Mouse (Mus musculus) heart, adult 2 months (tissue): ENCODE results near the gene Oaz3. TPM values are rescaled to one million over a fixed set of nuclear protein-coding genes. Genes with fewer than 3 reads are reported as not detected.

Experiments
- DNase-seq, 2 experiments: peaks; one replicate each; pipeline ENCODE4 v3.0.0; 2021
- H3K27ac ChIP-seq: fragments of 200-600 bp; 2 replicates; pipeline ENCODE4 v1.8.1; 2022
- H3K27me3 ChIP-seq: fragments of 200-500 bp; 2 replicates; pipeline ENCODE4 v1.6.1; 2012; ENCODE audit warnings: mild to moderate bottlenecking, low read length, inconsistent platforms, mixed read lengths; ENCODE audit not compliant: control insufficient read depth, insufficient read depth
- H3K36me3 ChIP-seq: fragments of 200-500 bp; 2 replicates; pipeline ENCODE4 v1.6.1; 2012; ENCODE audit warnings: low read length, inconsistent platforms; ENCODE audit not compliant: control insufficient read depth, insufficient read depth
- H3K4me1 ChIP-seq: fragments of 200-500 bp; 2 replicates; pipeline ENCODE4 v1.6.1; 2011; ENCODE audit warnings: low read length; ENCODE audit not compliant: control insufficient read depth, insufficient read depth
- H3K4me3 ChIP-seq: fragments of 200-600 bp; 2 replicates; pipeline ENCODE4 v1.8.1; 2022
- H3K79me2 ChIP-seq: fragments of 200-500 bp; replicated peaks from 2 replicates; pipeline ENCODE4 v1.6.1; 2012; ENCODE audit warnings: mild to moderate bottlenecking, inconsistent platforms, low read length, moderate library complexity, mixed read lengths; ENCODE audit not compliant: control insufficient read depth, insufficient read depth
- H3K9ac ChIP-seq: fragments of 200-500 bp; 2 replicates; pipeline ENCODE4 v1.6.1; 2012; ENCODE audit warnings: low read depth, mild to moderate bottlenecking, control low read depth, inconsistent platforms, low read length, mixed read lengths
- CTCF ChIP-seq: fragments of 200-600 bp; IDR thresholded peaks from 2 replicates; pipeline ENCODE4 v1.8.1; 2022; ENCODE audit warnings: antibody characterized with exemption, mild to moderate bottlenecking, moderate library complexity
- EP300 ChIP-seq: fragments of 200-500 bp; IDR thresholded peaks from 2 replicates; pipeline ENCODE4 v1.6.1; 2011; ENCODE audit warnings: low read depth, low read length, control low read depth; ENCODE audit not compliant: insufficient read depth
- POLR2A ChIP-seq: fragments of 200-500 bp; IDR thresholded peaks from 2 replicates; pipeline ENCODE4 v1.6.1; 2011; ENCODE audit warnings: mild to moderate bottlenecking, low read depth, low read length, control low read depth; ENCODE audit not compliant: insufficient read depth
- WGBS: fragments of 180-500 bp; shearing (Covaris S2); methylation state at CpG from one replicate; pipeline ENCODE4 v1.1.7; 2018; 5-methylcytosine and 5-hydroxymethylcytosine counted together
- intact Hi-C: fragments of 180-260 bp; cut with DNase I; formaldehyde crosslinking; loops from one replicate; pipeline ENCODE4 v1.15.1; 2025
- polyA plus RNA-seq: library from polyadenylated mRNA; depleted of rRNA; stranded (reverse); fragments of >200 nt; gene quantifications from 2 replicates; pipeline ENCODE4 v1.2.3, GENCODE M21; 2012
- total RNA-seq, 2 experiments: library from RNA; stranded (reverse); gene quantifications; 2 replicates each; pipeline ENCODE4 v1.2.3; 2021

Oaz3 gene
- total and polyA plus RNA-seq, 3 experiments: 1.1 TPM; not detected in 2

- no peak for TF ChIP-seq POLR2A
- no peak for TF ChIP-seq EP300
- peak; percentile 45 for TF ChIP-seq CTCF
- no peaks in the 10 kb centered on the region for H3K27me3 ChIP-seq
- H3K79me2 ChIP-seq: no peaks in the 10 kb centered on the region
- WGBS: 9% methylated on average over 52 of the region's 52 CpGs
- H3K4me3 ChIP-seq: peak within 1 kb of the TSS; percentile 57
- DNase-seq: peak; percentile 88 to 94
- H3K9ac ChIP-seq: peak within 1 kb of the TSS; percentile 44
- intact Hi-C loops: no loop called here
- H3K27ac ChIP-seq: no peak within 1 kb of the TSS
- no peaks in the 10 kb centered on the region for H3K36me3 ChIP-seq
- no peaks in the 10 kb centered on the region; the same call in 1 of the 2 replicates for H3K4me1 ChIP-seq
These were observed 30.6 kb downstream of the Oaz3 start, which contains the start of gene Tdrkh for GRCm38 (mm10) chr3:94413031-94413679. Gene Tdrkh (plus strand): TSS chr3:94413273.

- Histone ChIP-seq H3K27me3 (no peaks in the 10 kb centered on the region), H3K4me3 (peak overlapping the region; percentile 57), H3K9ac (peak overlapping the region; percentile 27), H3K4me1 (no peaks in the 10 kb centered on the region; the same call in 1 of the 2 replicates), H3K27ac (no peak overlapping the region), H3K79me2 (no peaks in the 10 kb centered on the region), H3K36me3 (no peaks in the 10 kb centered on the region)
- DNase-seq: no peak
- WGBS: 8% methylated on average over 25 of the region's 25 CpGs
- no peak for TF ChIP-seq CTCF
- TF ChIP-seq EP300: no peak
- no peak for TF ChIP-seq POLR2A
- intact Hi-C loops: no loop called here
These were observed 31.2 kb downstream of the Oaz3 start for GRCm38 (mm10) chr3:94412530-94412929.

- DNase-seq: no peak
- intact Hi-C loops: no loop called here
- Histone ChIP-seq H3K4me1 (no peaks in the 10 kb centered on the region), H3K4me3 (no peak overlapping the region), H3K36me3 (no peaks in the 10 kb centered on the region), H3K9ac (no peak overlapping the region), H3K79me2 (no peaks in the 10 kb centered on the region), H3K27me3 (no peaks in the 10 kb centered on the region), H3K27ac (no peak overlapping the region)
- TF ChIP-seq EP300: no peak
- no peak for TF ChIP-seq CTCF
- no peak for TF ChIP-seq POLR2A
- 53% methylated on average over 4 of the region's 4 CpGs for WGBS
These were observed 38.2 kb downstream of the Oaz3 start for GRCm38 (mm10) chr3:94405561-94405960.

- intact Hi-C loops: no loop called here
- WGBS: 30% methylated on average over 7 of the region's 7 CpGs
- H3K4me1 ChIP-seq: no peaks in the 10 kb centered on the region
- H3K9ac ChIP-seq: no peak overlapping the region
- no peak for TF ChIP-seq EP300
- no peak for TF ChIP-seq POLR2A
- TF ChIP-seq CTCF: no peak
- H3K27ac ChIP-seq: no peak overlapping the region
- H3K79me2 ChIP-seq: no peaks in the 10 kb centered on the region
- H3K27me3 ChIP-seq: no peaks in the 10 kb centered on the region
- no peaks in the 10 kb centered on the region for H3K36me3 ChIP-seq
- H3K4me3 ChIP-seq: no peak overlapping the region
- DNase-seq: no peak
These were observed 39.2 kb downstream of the Oaz3 start for GRCm38 (mm10) chr3:94404366-94405054.

GRCm38 (mm10) chr3:94402451-94402850 is 41.3 kb downstream of the Oaz3 start:
- WGBS: 48% methylated on average over 8 of the region's 8 CpGs
- no peaks in the 10 kb centered on the region for H3K79me2 ChIP-seq
- TF ChIP-seq CTCF: no peak
- no peak for TF ChIP-seq POLR2A
- no peak for TF ChIP-seq EP300
- no peak overlapping the region for H3K27ac ChIP-seq
- no peak overlapping the region for H3K9ac ChIP-seq
- no peaks in the 10 kb centered on the region for H3K27me3 ChIP-seq
- H3K36me3 ChIP-seq: no peaks in the 10 kb centered on the region
- H3K4me3 ChIP-seq: no peak overlapping the region
- no peaks in the 10 kb centered on the region for H3K4me1 ChIP-seq
- no peak for DNase-seq
- intact Hi-C loops: no loop called here
